Mouse (Mus musculus) urinary bladder, adult 18-20 months (tissue): ENCODE results near the gene Utp15.

Source experiments
- DNase-seq, 2 experiments: peaks; one replicate each; pipeline ENCODE4 v3.0.0; 2022; ENCODE audit warnings: low spot score in 2 of 2, mixed read lengths in 2 of 2

Gene Utp15

GRCm38 (mm10) chr13:98249594-98249993 lies 13.2 kb downstream of the Utp15 start:
- no peak for DNase-seq

- DNase-seq = no peak
Observed at GRCm38 (mm10) chr13:98245386-98245785, 17.5 kb downstream of the Utp15 start.

- DNase-seq = no peak
Observed at GRCm38 (mm10) chr13:98244571-98245350, 18.1 kb downstream of the Utp15 start.

- DNase-seq = no peak
Observed at GRCm38 (mm10) chr13:98241531-98242282, 21.1 kb downstream of the Utp15 start.

- DNase-seq = peak; percentile 36 to 37
Observed at GRCm38 (mm10) chr13:98239978-98240641, 22.7 kb downstream of the Utp15 start.

- no peak for DNase-seq
Observed at GRCm38 (mm10) chr13:98235451-98235850, 27.4 kb downstream of the Utp15 start.

- DNase-seq = no peak
Observed at GRCm38 (mm10) chr13:98230511-98230910, 32.3 kb downstream of the Utp15 start.

GRCm38 (mm10) chr13:98226225-98226624 lies 36.6 kb downstream of the Utp15 start:
- no peak for DNase-seq

GRCm38 (mm10) chr13:98222848-98223247 lies 40.0 kb downstream of the Utp15 start:
- no peak for DNase-seq

- DNase-seq = no peak
Observed at GRCm38 (mm10) chr13:98210137-98210536, 52.7 kb downstream of the Utp15 start.

GRCm38 (mm10) chr13:98208842-98209241 lies 54.0 kb downstream of the Utp15 start:
- DNase-seq = no peak

GRCm38 (mm10) chr13:98206546-98206870 lies 56.3 kb downstream of the Utp15 start:
- no peak for DNase-seq

GRCm38 (mm10) chr13:98205771-98206545 lies 56.9 kb downstream of the Utp15 start, which contains the start of gene Arhgef28:
Gene Arhgef28 (minus strand): TSS chr13:98206439.
- peak; percentile 70 to 73 for DNase-seq

GRCm38 (mm10) chr13:98205111-98205510 lies 57.7 kb downstream of the Utp15 start:
- DNase-seq = peak in 1 of 2 experiments; percentile 21

GRCm38 (mm10) chr13:98204371-98204770 lies 58.5 kb downstream of the Utp15 start:
- no peak for DNase-seq

- peak; percentile 48 for DNase-seq
Observed at GRCm38 (mm10) chr13:98201436-98201835, 61.4 kb downstream of the Utp15 start.
